Mouse (Mus musculus) stomach, embryonic 16.5 days (tissue): ENCODE data around the gene Col20a1. TPM values are rescaled to one million over a fixed set of nuclear protein-coding genes. Genes with fewer than 3 reads are reported as not detected.

ENCODE experiments used
- ATAC-seq: fragments of 200-750 bp; cut with Nextera tagmentation; 2 replicates; pipeline ENCODE4 v1.8.0; 2017; ENCODE audit warnings: moderate number of reproducible peaks, moderate TSS enrichment; ENCODE audit not compliant: insufficient read depth, low FRiP score
- H3K27ac ChIP-seq: fragments of 300-500 bp; sonication (generic); 2 replicates; pipeline ENCODE4 v1.5.1; 2014; ENCODE audit warnings: low read length
- H3K27me3 ChIP-seq: fragments of 300-500 bp; sonication (generic); 2 replicates; pipeline ENCODE4 v1.6.1; 2014; ENCODE audit warnings: low read length, control low read depth, mixed read lengths; ENCODE audit not compliant: control insufficient read depth, insufficient read depth
- H3K36me3 ChIP-seq: fragments of 300-500 bp; sonication (generic); 2 replicates; pipeline ENCODE4 v1.6.1; 2014; ENCODE audit warnings: low read length; ENCODE audit not compliant: control insufficient read depth, insufficient read depth
- H3K4me1 ChIP-seq: fragments of 300-500 bp; sonication (generic); 2 replicates; pipeline ENCODE4 v1.6.1; 2014; ENCODE audit warnings: low read length, control low read depth, mixed read lengths; ENCODE audit not compliant: control insufficient read depth, insufficient read depth
- H3K4me2 ChIP-seq: fragments of 300-500 bp; sonication (generic); 2 replicates; pipeline ENCODE4 v1.6.1; 2014; ENCODE audit warnings: low read depth, low read length, mixed read lengths
- H3K4me3 ChIP-seq: fragments of 300-500 bp; sonication (generic); replicated peaks from 2 replicates; pipeline ENCODE4 v1.5.1; 2014; ENCODE audit warnings: mild to moderate bottlenecking, low read length
- H3K9ac ChIP-seq: fragments of 300-500 bp; sonication (generic); 2 replicates; pipeline ENCODE4 v1.6.1; 2014; ENCODE audit warnings: low read length
- H3K9me3 ChIP-seq: fragments of 300-500 bp; sonication (generic); replicated peaks from 2 replicates; pipeline ENCODE4 v1.6.1; 2016; ENCODE audit warnings: low read length, control low read depth; ENCODE audit not compliant: control insufficient read depth
- WGBS: fragments of 180-500 bp; shearing (Covaris S2); extraction: QIAGEN DNeasy Blood & Tissue Kit; methylation state at CpG from one replicate; pipeline ENCODE4 v1.1.7; 2014; 5-methylcytosine and 5-hydroxymethylcytosine counted together
- polyA plus RNA-seq: library from polyadenylated mRNA; unstranded; fragments of >200 nt; fragmentation: Nextera tagmentation; extraction: Ambion mirVana; gene quantifications from 2 replicates; pipeline ENCODE4 v1.2.1, GENCODE M21; 2015

Gene Col20a1
- polyA plus RNA-seq, 1 experiment from 2014 or later: 0.94 TPM

DNA sequence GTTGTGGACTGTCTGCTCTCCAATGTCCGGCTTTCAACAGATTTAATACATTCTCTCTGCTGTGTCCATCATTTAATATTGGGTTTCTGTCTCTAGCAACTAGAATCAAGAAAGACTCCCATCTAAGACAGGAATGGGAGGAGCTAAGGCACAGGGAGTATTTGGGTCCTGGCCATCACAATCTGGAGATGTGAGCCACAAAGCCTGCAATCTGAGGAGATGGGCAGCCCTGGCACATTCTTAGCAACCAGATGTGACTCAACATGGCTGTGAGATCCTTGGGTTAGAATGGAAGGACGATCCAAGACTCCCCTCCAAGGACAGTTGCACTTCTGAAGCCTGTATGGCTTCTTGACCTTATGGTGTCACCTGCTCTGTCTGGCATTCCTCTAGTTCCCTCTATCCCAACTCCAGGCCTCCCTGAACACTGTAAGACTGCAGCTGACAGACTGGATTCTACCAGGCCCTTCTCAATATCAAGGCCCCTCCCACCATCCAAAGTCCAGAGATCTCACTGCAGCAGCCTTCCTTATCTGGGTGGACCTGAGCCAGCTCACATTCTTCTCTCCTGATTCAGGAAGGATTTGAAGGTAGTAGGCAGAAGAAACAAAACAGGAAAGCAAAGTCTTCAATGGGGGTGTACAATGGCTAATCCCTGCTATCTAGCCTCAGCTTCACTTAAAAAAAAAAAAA lies 23.6 kb upstream of the Col20a1 start:
- Histone ChIP-seq H3K4me1 (peaks cover 26% of the 10 kb centered on the region), H3K27ac (peak overlapping the region; percentile 78), H3K4me2 (no peak overlapping the region), H3K4me3 (no peak overlapping the region), H3K36me3 (no peaks in the 10 kb centered on the region), H3K27me3 (no peaks in the 10 kb centered on the region), H3K9me3 (no peaks in the 10 kb centered on the region), H3K9ac (no peak overlapping the region; the same call in 1 of the 2 replicates)
- ATAC-seq: peak; percentile 75; the same call in 1 of the 2 replicates
- 65% methylated on average over 2 of the region's 2 CpGs for WGBS

DNA sequence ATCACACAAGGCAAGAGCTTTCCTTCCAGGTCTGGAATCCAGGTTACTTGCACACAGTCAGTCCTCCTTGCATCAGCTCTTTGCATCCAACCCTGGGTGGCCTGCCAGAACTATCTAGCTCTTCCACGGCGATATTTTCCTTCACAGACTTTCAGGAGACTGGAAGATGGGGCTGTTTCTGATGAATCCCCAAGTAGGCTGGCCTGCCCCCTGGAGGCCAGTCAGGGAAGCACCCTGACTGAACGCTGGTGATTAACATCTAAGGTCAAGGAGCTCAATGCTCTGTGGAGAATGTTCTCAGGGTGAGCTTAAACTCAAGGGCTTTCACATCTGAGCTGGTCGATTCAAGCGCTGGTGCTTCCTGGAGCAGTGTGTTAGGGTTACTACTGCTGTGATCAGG lies 22.4 kb upstream of the Col20a1 start:
- no peak for ATAC-seq
- Histone ChIP-seq H3K27ac (peak overlapping the region; percentile 78), H3K4me3 (no peak overlapping the region), H3K36me3 (no peaks in the 10 kb centered on the region), H3K27me3 (no peaks in the 10 kb centered on the region), H3K4me2 (no peak overlapping the region), H3K9me3 (no peaks in the 10 kb centered on the region), H3K4me1 (peaks cover 35% of the 10 kb centered on the region), H3K9ac (peak overlapping the region; percentile 19; the same call in 1 of the 2 replicates)
- 5% methylated on average over 5 of the region's 5 CpGs for WGBS

DNA sequence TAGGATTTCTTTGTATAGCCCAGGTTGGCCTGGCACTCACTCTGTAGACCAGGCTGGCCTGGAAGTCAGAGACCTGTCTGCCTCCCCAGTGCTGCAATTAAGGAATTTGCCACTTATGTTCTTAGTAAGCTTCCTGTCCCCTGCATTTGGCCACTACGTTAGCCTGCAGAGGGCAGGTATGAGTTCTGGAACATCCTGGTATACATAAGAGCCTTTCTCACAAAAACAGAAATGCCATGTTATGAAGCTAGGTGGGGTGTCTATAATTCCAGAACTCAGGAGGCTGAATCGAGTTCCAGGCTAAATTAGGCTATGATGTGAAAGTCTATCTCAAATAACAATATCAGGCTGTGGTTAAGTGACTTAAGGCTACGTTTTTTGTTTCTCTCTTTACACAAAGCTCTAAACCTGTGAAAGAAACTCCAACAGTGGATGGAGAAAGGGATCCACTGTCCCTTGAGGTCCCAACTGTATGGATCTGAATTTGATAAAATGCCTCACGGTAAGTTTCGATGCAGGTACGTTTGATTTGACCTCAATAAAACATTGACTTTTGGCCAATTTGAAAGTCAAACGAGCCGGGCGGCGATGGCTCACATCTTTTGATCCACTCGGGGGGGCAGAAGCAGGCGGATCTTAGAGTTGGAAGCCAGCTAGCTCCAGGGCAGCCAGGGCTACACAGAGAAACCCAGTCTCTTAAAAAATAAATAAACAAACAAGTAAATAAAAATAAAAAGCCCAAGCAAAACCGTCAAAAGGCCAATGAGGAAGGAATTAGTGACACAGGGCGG lies 20.0 kb upstream of the Col20a1 start:
- 9% methylated on average over 14 of the region's 14 CpGs for WGBS
- Histone ChIP-seq H3K4me2 (peak overlapping the region; percentile 74), H3K9me3 (no peaks in the 10 kb centered on the region), H3K27me3 (no peaks in the 10 kb centered on the region), H3K9ac (peak overlapping the region; percentile 95), H3K4me3 (peak overlapping the region; percentile 81), H3K27ac (peak overlapping the region; percentile 90), H3K36me3 (peaks cover 4% of the 10 kb centered on the region; the same call in 1 of the 2 replicates), H3K4me1 (peaks cover 35% of the 10 kb centered on the region)
- ATAC-seq: no peak

DNA sequence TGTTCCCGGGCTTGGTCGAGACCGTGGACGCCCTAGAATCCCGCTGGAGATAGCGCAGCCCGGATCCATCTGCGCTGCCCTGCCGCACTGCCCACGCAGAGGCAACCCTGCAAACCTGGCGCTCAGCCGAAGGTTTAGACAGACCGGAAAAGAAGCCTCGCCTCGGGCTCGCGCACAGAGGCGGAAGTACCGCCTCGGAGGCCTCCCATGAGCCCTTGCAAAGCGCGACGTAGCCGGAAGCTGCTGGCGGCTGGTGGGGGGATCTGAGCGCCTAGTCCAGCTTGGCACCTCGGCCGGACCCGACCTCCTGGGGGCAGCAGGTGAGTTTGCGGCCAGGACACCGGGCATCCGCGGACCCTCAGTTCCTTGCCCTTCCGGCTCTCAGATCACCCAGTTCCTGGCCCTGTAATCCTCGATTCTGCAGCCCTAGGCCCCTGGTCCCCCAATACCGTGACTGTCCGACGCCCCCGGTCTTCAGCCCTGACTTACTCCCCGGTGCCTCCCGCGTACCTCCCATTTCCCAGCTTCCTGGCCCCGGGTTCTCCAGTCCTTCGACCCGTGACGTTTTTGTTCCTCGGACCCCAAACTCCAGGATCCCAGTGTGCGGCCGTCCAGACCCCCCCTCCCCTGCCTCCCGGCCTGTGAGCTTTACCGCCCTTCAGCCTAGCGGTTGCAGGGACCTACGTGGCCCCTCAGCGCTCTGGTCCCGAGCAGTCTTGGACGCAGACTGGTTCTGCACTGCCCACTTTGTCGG lies 19.1 kb upstream of the Col20a1 start, which contains the start of gene Arfgap1:
Arfgap1 (plus strand) TSS at position 216 of the 754 bp plus-strand sequence.
- ATAC-seq: peak; percentile 89
- Histone ChIP-seq H3K9ac (peak within 1 kb of the TSS; percentile 95), H3K9me3 (no peaks in the 10 kb centered on the region), H3K4me3 (peak within 1 kb of the TSS; percentile 81), H3K4me1 (peaks cover 33% of the 10 kb centered on the region), H3K36me3 (peaks cover 9% of the 10 kb centered on the region; the same call in 1 of the 2 replicates), H3K4me2 (peak within 1 kb of the TSS; percentile 74), H3K27me3 (no peaks in the 10 kb centered on the region), H3K27ac (peak within 1 kb of the TSS; percentile 90)
- under 1% methylated on average over 57 of the region's 57 CpGs for WGBS

DNA sequence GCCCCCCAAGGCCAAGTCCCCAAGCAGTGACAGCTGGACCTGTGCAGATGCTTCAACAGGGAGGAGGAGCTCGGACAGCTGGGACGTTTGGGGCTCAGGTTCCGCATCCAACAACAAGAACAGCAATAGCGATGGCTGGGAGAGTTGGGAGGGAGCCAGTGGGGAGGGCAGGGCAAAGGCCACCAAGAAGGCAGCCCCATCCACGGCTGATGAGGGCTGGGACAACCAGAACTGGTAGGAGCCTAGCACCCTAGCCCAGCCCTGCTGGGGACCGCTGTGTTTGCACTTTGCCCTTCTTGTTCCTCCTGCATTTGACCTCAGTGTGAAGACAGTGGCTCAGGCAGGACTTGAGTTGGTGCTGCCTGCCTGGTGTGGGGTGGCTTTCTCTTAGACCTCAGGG lies 5.2 kb upstream of the Col20a1 start:
- Histone ChIP-seq H3K27me3 (no peaks in the 10 kb centered on the region), H3K27ac (no peak overlapping the region), H3K4me1 (no peaks in the 10 kb centered on the region), H3K36me3 (peaks cover 29% of the 10 kb centered on the region), H3K9ac (no peak overlapping the region), H3K4me3 (no peak overlapping the region), H3K4me2 (no peak overlapping the region), H3K9me3 (no peaks in the 10 kb centered on the region)
- WGBS: 72% methylated on average over 6 of the region's 6 CpGs
- no peak for ATAC-seq

DNA sequence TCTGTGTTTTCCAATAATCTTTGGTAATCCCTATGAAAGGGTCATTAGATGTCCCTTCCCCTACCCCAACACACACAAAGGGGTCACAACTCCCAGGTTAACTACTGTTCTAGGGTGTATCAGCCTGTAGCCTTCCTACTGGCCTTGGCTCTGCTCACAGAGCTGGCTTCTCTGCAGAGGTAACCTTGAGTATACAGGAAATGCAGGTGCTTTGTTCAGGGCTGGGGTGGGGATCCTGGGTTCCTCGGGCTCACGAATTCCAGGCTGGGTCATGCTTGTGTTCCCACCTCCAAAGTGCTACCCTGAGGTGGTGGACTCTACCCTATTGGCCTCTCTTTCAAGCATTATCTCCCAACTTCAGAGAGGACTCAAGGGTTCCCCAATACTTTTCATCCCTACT lies 700 bp upstream of the Col20a1 start:
- H3K36me3 ChIP-seq: 0 out of 2 replicates have a peak, but pooled peaks cover 14% of the 10 kb centered on the region
- H3K9me3 ChIP-seq: no peaks in the 10 kb centered on the region
- 75% methylated on average over 2 of the region's 2 CpGs for WGBS
- no peak overlapping the region for H3K4me3 ChIP-seq
- no peaks in the 10 kb centered on the region for H3K27me3 ChIP-seq
- no peak overlapping the region for H3K4me2 ChIP-seq
- no peak for ATAC-seq
- peaks cover 5% of the 10 kb centered on the region; the same call in 1 of the 2 replicates for H3K4me1 ChIP-seq
- no peak overlapping the region for H3K9ac ChIP-seq
- no peak overlapping the region for H3K27ac ChIP-seq

DNA sequence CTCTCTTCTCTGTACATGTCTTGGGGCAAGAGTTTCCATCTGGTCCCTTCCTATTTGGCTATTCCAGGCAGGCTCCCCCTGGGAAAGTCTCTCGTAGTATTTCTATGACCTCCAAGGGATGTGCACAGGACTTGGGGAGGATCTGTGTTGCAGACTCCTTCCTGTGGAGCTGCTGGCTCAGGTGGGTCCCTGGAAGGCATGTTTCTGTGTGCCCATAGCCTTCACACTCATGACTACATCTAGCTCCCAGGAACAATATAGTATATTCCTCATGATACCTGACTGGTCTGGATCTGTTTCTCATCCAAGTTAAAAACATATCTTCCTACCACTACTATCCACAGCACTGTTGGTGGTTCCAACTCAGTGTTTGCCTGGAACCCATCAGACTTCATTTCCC lies 666 bp downstream of the Col20a1 start:
- 0 out of 2 replicates have a peak, but pooled peaks cover 3% of the 10 kb centered on the region for H3K36me3 ChIP-seq
- H3K9me3 ChIP-seq: no peaks in the 10 kb centered on the region
- 67% methylated on average over 1 of the region's 1 CpGs for WGBS
- H3K27me3 ChIP-seq: no peaks in the 10 kb centered on the region
- ATAC-seq: no peak
- H3K4me1 ChIP-seq: peaks cover 5% of the 10 kb centered on the region; the same call in 1 of the 2 replicates
- H3K4me2 ChIP-seq: no peak overlapping the region
- H3K27ac ChIP-seq: peak overlapping the region; percentile 75
- H3K4me3 ChIP-seq: no peak overlapping the region
- H3K9ac ChIP-seq: no peak overlapping the region

DNA sequence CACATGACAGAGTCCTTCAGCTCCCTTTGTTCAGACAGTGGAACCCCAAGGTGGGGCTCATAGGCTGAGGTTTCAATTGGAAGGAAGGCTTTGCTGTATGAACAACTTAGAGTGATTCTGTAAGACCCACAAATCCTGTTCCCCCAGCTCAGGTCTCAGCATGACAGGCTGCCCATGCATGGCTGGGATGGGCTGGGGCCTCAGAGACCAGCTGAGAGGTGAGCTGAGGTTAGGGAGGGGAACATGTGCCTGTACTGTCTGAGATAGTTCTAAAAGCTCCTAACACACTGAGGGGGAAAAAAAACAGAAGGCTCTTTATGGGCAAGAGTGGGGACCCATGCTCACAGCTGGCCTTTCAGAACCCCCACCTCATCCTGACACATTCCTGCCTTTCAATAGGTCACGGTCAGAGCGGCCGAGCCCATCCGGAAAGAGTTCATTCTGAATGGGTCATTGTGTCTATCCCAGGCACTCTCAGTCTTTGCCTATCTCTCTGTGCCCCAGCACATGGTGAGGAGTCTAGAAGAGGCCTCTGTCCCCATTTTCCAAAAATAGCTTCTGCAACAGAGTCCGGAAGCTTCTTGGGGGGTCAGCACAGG lies 1.2 kb downstream of the Col20a1 start:
- 65% methylated on average over 5 of the region's 5 CpGs for WGBS
- H3K27me3 ChIP-seq: no peaks in the 10 kb centered on the region
- H3K9me3 ChIP-seq: no peaks in the 10 kb centered on the region
- H3K4me2 ChIP-seq: 0 out of 2 replicates have a peak overlapping the region, but pooled peaks have one; percentile 3
- no peak overlapping the region for H3K4me3 ChIP-seq
- H3K27ac ChIP-seq: peak overlapping the region; percentile 75
- H3K36me3 ChIP-seq: no peaks in the 10 kb centered on the region
- peaks cover 5% of the 10 kb centered on the region; the same call in 1 of the 2 replicates for H3K4me1 ChIP-seq
- H3K9ac ChIP-seq: no peak overlapping the region
- ATAC-seq: peak; percentile 64; the same call in 1 of the 2 replicates
